Mouse (Mus musculus): Measurements from ENCODE around the gene Bsdc1.

DNA sequence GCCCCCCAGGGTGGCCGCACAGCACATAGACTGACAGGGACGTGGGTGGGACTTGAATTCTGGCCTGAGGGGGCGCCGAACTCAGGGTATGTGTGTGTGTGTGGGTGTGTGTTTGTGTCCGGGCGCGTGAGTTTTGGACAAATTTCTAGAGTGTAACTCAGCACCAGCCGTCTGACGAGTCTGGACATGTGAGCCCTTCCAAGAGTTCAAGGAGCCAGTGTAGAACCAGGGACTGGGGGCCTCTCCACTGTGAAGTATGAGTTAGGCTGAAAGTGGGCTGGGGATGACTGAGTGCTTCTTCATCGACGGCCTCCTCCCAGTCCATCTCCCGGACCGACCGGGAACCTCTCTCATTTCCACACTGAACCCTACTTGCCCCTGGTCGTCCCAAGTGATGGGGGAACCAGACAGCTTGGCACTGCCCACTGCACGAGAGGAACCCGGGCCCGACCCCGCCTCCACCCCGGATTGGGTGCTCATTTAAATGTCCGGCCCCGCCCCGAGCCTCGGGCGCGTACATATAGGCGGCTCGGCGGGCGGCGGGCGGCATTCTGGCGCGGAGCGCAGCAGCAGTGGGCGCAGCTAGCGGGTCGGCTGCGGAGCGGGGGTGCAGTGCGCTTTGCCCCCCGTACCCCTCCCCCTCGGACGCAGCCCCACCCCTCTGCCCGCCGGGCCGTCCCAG is 51.8 kb downstream of the Bsdc1 start, which contains the start of gene Marcksl1:
- no peak for TF ChIP-seq CTCF (IDR thresholded peaks at IDR 0.05; ENCODE audit: low read depth)
- 0 out of 2 replicates have a peak, but pooled peaks have one; percentile 37 for TF ChIP-seq EP300 (IDR thresholded peaks at IDR 0.05; ENCODE audit: low read depth)

All from heart, postnatal 0 days (tissue).